Mouse (Mus musculus): ENCODE measurements at regions not wholly inside any gene's neighbourhood (a gene's known extent, or its start where the extent isn't known, plus 50 kb on each side); places are given as distances from the start of the nearest gene placed in this dataset.
"Not testable (repeated sequence)": the region's sequence is repeated elsewhere in the genome, so short reads cannot be mapped to it uniquely, and the experiment has no call there.

- no peak for DNase-seq (ENCODE audit: low read depth, low spot score)
Observed at GRCm38 (mm10) chr4:131416209-131416608, 421.9 kb downstream of the Ptpru start.

GRCm38 (mm10) chr4:131417159-131417748, 420.8 kb downstream of the Ptpru start:
- no peak for DNase-seq (ENCODE audit: low read depth, low spot score)

- no peak for DNase-seq (ENCODE audit: low read depth, low spot score)
Observed at GRCm38 (mm10) chr4:131425311-131425710, 412.8 kb downstream of the Ptpru start.

- DNase-seq (ENCODE audit: low read depth, low spot score) = no peak
Observed at GRCm38 (mm10) chr4:131427871-131428270, 410.2 kb downstream of the Ptpru start.

- no peak for DNase-seq (ENCODE audit: low read depth, low spot score)
Observed at GRCm38 (mm10) chr4:131429356-131429755, 408.7 kb downstream of the Ptpru start.

- DNase-seq (ENCODE audit: low read depth, low spot score) = no peak
Observed at GRCm38 (mm10) chr4:131430420-131430819, 407.7 kb downstream of the Ptpru start.

- peak; percentile 39 for DNase-seq (ENCODE audit: low read depth, low spot score)
Observed at GRCm38 (mm10) chr4:131431188-131431587, 406.9 kb downstream of the Ptpru start.

GRCm38 (mm10) chr4:131432591-131433177, 405.4 kb downstream of the Ptpru start:
- DNase-seq (ENCODE audit: low read depth, low spot score) = no peak

- DNase-seq (ENCODE audit: low read depth, low spot score) = no peak
Observed at GRCm38 (mm10) chr4:131435222-131435621, 402.9 kb downstream of the Ptpru start.

- DNase-seq (ENCODE audit: low read depth, low spot score) = no peak
Observed at GRCm38 (mm10) chr4:131438403-131438802, 399.7 kb downstream of the Ptpru start.

- no peak for DNase-seq (ENCODE audit: low read depth, low spot score)
Observed at GRCm38 (mm10) chr4:131438883-131439282, 399.2 kb downstream of the Ptpru start.

GRCm38 (mm10) chr4:131440845-131441244, 397.2 kb downstream of the Ptpru start:
- DNase-seq (ENCODE audit: low read depth, low spot score) = no peak

- DNase-seq (ENCODE audit: low read depth, low spot score) = no peak
Observed at GRCm38 (mm10) chr4:131443518-131443917, 394.6 kb downstream of the Ptpru start.

- not testable (repeated sequence) for DNase-seq (ENCODE audit: low read depth, low spot score)
Observed at GRCm38 (mm10) chr4:131450296-131450695, 387.8 kb downstream of the Ptpru start.

- no peak for DNase-seq (ENCODE audit: low read depth, low spot score)
Observed at GRCm38 (mm10) chr4:131457551-131457950, 380.5 kb downstream of the Ptpru start.

GRCm38 (mm10) chr4:131459746-131460145, 378.3 kb downstream of the Ptpru start:
- no peak for DNase-seq (ENCODE audit: low read depth, low spot score)

GRCm38 (mm10) chr4:131461312-131461711, 376.8 kb downstream of the Ptpru start:
- DNase-seq (ENCODE audit: low read depth, low spot score) = no peak

GRCm38 (mm10) chr4:131461728-131462127, 376.4 kb downstream of the Ptpru start:
- DNase-seq (ENCODE audit: low read depth, low spot score) = no peak

- no peak for DNase-seq (ENCODE audit: low read depth, low spot score)
Observed at GRCm38 (mm10) chr4:131475023-131475422, 363.1 kb downstream of the Ptpru start.

GRCm38 (mm10) chr4:131478923-131479322, 359.2 kb downstream of the Ptpru start:
- DNase-seq (ENCODE audit: low read depth, low spot score) = no peak

GRCm38 (mm10) chr4:131483958-131484605, 354.0 kb downstream of the Ptpru start:
- peak; percentile 4 for DNase-seq (ENCODE audit: low read depth, low spot score)

GRCm38 (mm10) chr4:131484607-131485111, 353.4 kb downstream of the Ptpru start:
- no peak for DNase-seq (ENCODE audit: low read depth, low spot score)
